Mouse (Mus musculus): Measurements from ENCODE around the gene Pdlim5. TPM values are rescaled to one million over a fixed set of nuclear protein-coding genes. Genes with fewer than 3 reads are reported as not detected.
A peak's percentile ranks its signal among the peaks of the same experiment; 100 is the strongest.
"Not testable (repeated sequence)": the region's sequence is repeated elsewhere in the genome, so short reads cannot be mapped to it uniquely, and the experiment has no call there.

Pdlim5 gene
- 10.0 and 11.5 TPM in 2 replicates for polyA plus RNA-seq (2015; fragmentation: Nextera tagmentation; extraction: Ambion mirVana)

GRCm38 (mm10) chr3:142395520-142396193 is at the start of gene Pdlim5:
Gene Pdlim5 (minus strand): TSS chr3:142395696.
- under 1% methylated on average over 45 of the region's 46 CpGs for WGBS
- peak within 1 kb of the TSS; percentile 91 for H3K4me3 ChIP-seq (replicated peaks; ENCODE audit: low read length)
- H3K27ac ChIP-seq (ENCODE audit: low read length): peak within 1 kb of the TSS; percentile 10; the same call in 1 of the 2 replicates
- peak within 1 kb of the TSS; percentile 89 for H3K4me2 ChIP-seq (ENCODE audit: low read length)
- peak; percentile 98 for ATAC-seq
- H3K27me3 ChIP-seq (replicated peaks; ENCODE audit: control insufficient read depth, insufficient read depth, low read length): no peaks in the 10 kb centered on the region
- H3K9ac ChIP-seq (replicated peaks; ENCODE audit: low read depth, low read length): peak within 1 kb of the TSS; percentile 64
- H3K9me3 ChIP-seq (ENCODE audit: control insufficient read depth, low read length): no peaks in the 10 kb centered on the region
- no peaks in the 10 kb centered on the region for H3K36me3 ChIP-seq (ENCODE audit: control insufficient read depth, insufficient read depth)
- peaks cover 6% of the 10 kb centered on the region for H3K4me1 ChIP-seq (replicated peaks; ENCODE audit: control insufficient read depth, insufficient read depth, low read length)

GRCm38 (mm10) chr3:142443710-142444043 is 48.2 kb upstream of the Pdlim5 start:
- H3K9ac ChIP-seq (replicated peaks; ENCODE audit: low read depth, low read length): no peak overlapping the region
- 0 out of 2 replicates have a peak, but pooled peaks cover 2% of the 10 kb centered on the region for H3K4me1 ChIP-seq (replicated peaks; ENCODE audit: control insufficient read depth, insufficient read depth, low read length)
- no peak overlapping the region for H3K4me2 ChIP-seq (ENCODE audit: low read length)
- no peaks in the 10 kb centered on the region for H3K36me3 ChIP-seq (ENCODE audit: control insufficient read depth, insufficient read depth)
- no peak overlapping the region for H3K27ac ChIP-seq (ENCODE audit: low read length)
- ATAC-seq: 0 out of 2 replicates have a peak, but pooled peaks have one; percentile 10
- WGBS: 22% methylated on average over 4 of the region's 4 CpGs
- no peak overlapping the region for H3K4me3 ChIP-seq (replicated peaks; ENCODE audit: low read length)
- no peaks in the 10 kb centered on the region for H3K27me3 ChIP-seq (replicated peaks; ENCODE audit: control insufficient read depth, insufficient read depth, low read length)
- no peaks in the 10 kb centered on the region for H3K9me3 ChIP-seq (ENCODE audit: control insufficient read depth, low read length)

GRCm38 (mm10) chr3:142443006-142443709 is 47.7 kb upstream of the Pdlim5 start:
- no peaks in the 10 kb centered on the region for H3K36me3 ChIP-seq (ENCODE audit: control insufficient read depth, insufficient read depth)
- no peak overlapping the region for H3K4me3 ChIP-seq (replicated peaks; ENCODE audit: low read length)
- no peak overlapping the region for H3K9ac ChIP-seq (replicated peaks; ENCODE audit: low read depth, low read length)
- no peaks in the 10 kb centered on the region for H3K9me3 ChIP-seq (ENCODE audit: control insufficient read depth, low read length)
- H3K27me3 ChIP-seq (replicated peaks; ENCODE audit: control insufficient read depth, insufficient read depth, low read length): no peaks in the 10 kb centered on the region
- WGBS: 13% methylated on average over 12 of the region's 12 CpGs
- ATAC-seq: peak; percentile 64
- 0 out of 2 replicates have a peak, but pooled peaks cover 2% of the 10 kb centered on the region for H3K4me1 ChIP-seq (replicated peaks; ENCODE audit: control insufficient read depth, insufficient read depth, low read length)
- H3K27ac ChIP-seq (ENCODE audit: low read length): no peak overlapping the region
- H3K4me2 ChIP-seq (ENCODE audit: low read length): no peak overlapping the region

- Histone ChIP-seq H3K36me3 (ENCODE audit: control insufficient read depth, insufficient read depth) (no peaks in the 10 kb centered on the region), H3K4me3 (replicated peaks; ENCODE audit: low read length) (no peak overlapping the region), H3K27me3 (replicated peaks; ENCODE audit: control insufficient read depth, insufficient read depth, low read length) (no peaks in the 10 kb centered on the region), H3K4me1 (replicated peaks; ENCODE audit: control insufficient read depth, insufficient read depth, low read length) (0 out of 2 replicates have a peak, but pooled peaks cover 2% of the 10 kb centered on the region), H3K9ac (replicated peaks; ENCODE audit: low read depth, low read length) (no peak overlapping the region), H3K4me2 (ENCODE audit: low read length) (no peak overlapping the region), H3K9me3 (ENCODE audit: control insufficient read depth, low read length) (no peaks in the 10 kb centered on the region), H3K27ac (ENCODE audit: low read length) (no peak overlapping the region)
- ATAC-seq: no peak
- WGBS: 91% methylated on average over 7 of the region's 7 CpGs
Observed at GRCm38 (mm10) chr3:142442161-142442560, 46.7 kb upstream of the Pdlim5 start.

- Histone ChIP-seq H3K9ac (replicated peaks; ENCODE audit: low read depth, low read length) (no peak overlapping the region), H3K4me2 (ENCODE audit: low read length) (no peak overlapping the region), H3K27me3 (replicated peaks; ENCODE audit: control insufficient read depth, insufficient read depth, low read length) (no peaks in the 10 kb centered on the region), H3K36me3 (ENCODE audit: control insufficient read depth, insufficient read depth) (no peaks in the 10 kb centered on the region), H3K4me1 (replicated peaks; ENCODE audit: control insufficient read depth, insufficient read depth, low read length) (0 out of 2 replicates have a peak, but pooled peaks cover 2% of the 10 kb centered on the region), H3K4me3 (replicated peaks; ENCODE audit: low read length) (no peak overlapping the region), H3K9me3 (ENCODE audit: control insufficient read depth, low read length) (no peaks in the 10 kb centered on the region), H3K27ac (ENCODE audit: low read length) (no peak overlapping the region)
- WGBS: 78% methylated on average over 5 of the region's 5 CpGs
- ATAC-seq: no peak
Observed at GRCm38 (mm10) chr3:142441142-142441541, 45.6 kb upstream of the Pdlim5 start.

GRCm38 (mm10) chr3:142440191-142440590 is 44.7 kb upstream of the Pdlim5 start:
- Histone ChIP-seq H3K27ac (ENCODE audit: low read length) (no peak overlapping the region), H3K27me3 (replicated peaks; ENCODE audit: control insufficient read depth, insufficient read depth, low read length) (no peaks in the 10 kb centered on the region), H3K4me1 (replicated peaks; ENCODE audit: control insufficient read depth, insufficient read depth, low read length) (0 out of 2 replicates have a peak, but pooled peaks cover 2% of the 10 kb centered on the region), H3K9me3 (ENCODE audit: control insufficient read depth, low read length) (no peaks in the 10 kb centered on the region), H3K4me3 (replicated peaks; ENCODE audit: low read length) (no peak overlapping the region), H3K4me2 (ENCODE audit: low read length) (no peak overlapping the region), H3K9ac (replicated peaks; ENCODE audit: low read depth, low read length) (no peak overlapping the region), H3K36me3 (ENCODE audit: control insufficient read depth, insufficient read depth) (no peaks in the 10 kb centered on the region)
- no peak for ATAC-seq
- 83% methylated on average over 4 of the region's 4 CpGs for WGBS

- H3K27me3 ChIP-seq (replicated peaks; ENCODE audit: control insufficient read depth, insufficient read depth, low read length): no peaks in the 10 kb centered on the region
Observed at GRCm38 (mm10) chr3:142439591-142440093, 44.1 kb upstream of the Pdlim5 start.

GRCm38 (mm10) chr3:142438630-142439029 is 43.1 kb upstream of the Pdlim5 start:
- WGBS: 95% methylated on average over 8 of the region's 8 CpGs
- not testable (repeated sequence) for H3K27me3 ChIP-seq (replicated peaks; ENCODE audit: control insufficient read depth, insufficient read depth, low read length); H3K9ac ChIP-seq (replicated peaks; ENCODE audit: low read depth, low read length); H3K4me2 ChIP-seq (ENCODE audit: low read length); ATAC-seq; H3K36me3 ChIP-seq (ENCODE audit: control insufficient read depth, insufficient read depth); H3K4me3 ChIP-seq (replicated peaks; ENCODE audit: low read length); H3K27ac ChIP-seq (ENCODE audit: low read length); H3K4me1 ChIP-seq (replicated peaks; ENCODE audit: control insufficient read depth, insufficient read depth, low read length); H3K9me3 ChIP-seq (ENCODE audit: control insufficient read depth, low read length)

More at GRCm38 (mm10) chr3:142439591-142440093, 44.1 kb upstream of the Pdlim5 start:
- Histone ChIP-seq H3K36me3 (ENCODE audit: control insufficient read depth, insufficient read depth) (no peaks in the 10 kb centered on the region), H3K4me1 (replicated peaks; ENCODE audit: control insufficient read depth, insufficient read depth, low read length) (0 out of 2 replicates have a peak, but pooled peaks cover 2% of the 10 kb centered on the region), H3K4me2 (ENCODE audit: low read length) (no peak overlapping the region), H3K27ac (ENCODE audit: low read length) (no peak overlapping the region), H3K9ac (replicated peaks; ENCODE audit: low read depth, low read length) (no peak overlapping the region), H3K4me3 (replicated peaks; ENCODE audit: low read length) (no peak overlapping the region), H3K9me3 (ENCODE audit: control insufficient read depth, low read length) (no peaks in the 10 kb centered on the region)
- no peak for ATAC-seq
- WGBS: 60% methylated on average over 7 of the region's 7 CpGs

GRCm38 (mm10) chr3:142436824-142437223 is 41.3 kb upstream of the Pdlim5 start:
- no peaks in the 10 kb centered on the region for H3K4me1 ChIP-seq (replicated peaks; ENCODE audit: control insufficient read depth, insufficient read depth, low read length)
- no peak overlapping the region for H3K4me3 ChIP-seq (replicated peaks; ENCODE audit: low read length)
- H3K4me2 ChIP-seq (ENCODE audit: low read length): no peak overlapping the region
- no peaks in the 10 kb centered on the region for H3K27me3 ChIP-seq (replicated peaks; ENCODE audit: control insufficient read depth, insufficient read depth, low read length)
- H3K27ac ChIP-seq (ENCODE audit: low read length): no peak overlapping the region
- H3K9ac ChIP-seq (replicated peaks; ENCODE audit: low read depth, low read length): no peak overlapping the region
- H3K36me3 ChIP-seq (ENCODE audit: control insufficient read depth, insufficient read depth): no peaks in the 10 kb centered on the region
- H3K9me3 ChIP-seq (ENCODE audit: control insufficient read depth, low read length): no peaks in the 10 kb centered on the region
- no peak for ATAC-seq
- 44% methylated on average over 6 of the region's 6 CpGs for WGBS
